Mouse (Mus musculus) liver, postnatal 0 days (tissue): ENCODE measurements around the gene Fa2h.

Experiments used
- CTCF ChIP-seq: sonication (generic); IDR thresholded peaks from 2 replicates; pipeline ENCODE4 v1.5.1; 2016; ENCODE audit warnings: antibody characterized with exemption, low read depth
- EP300 ChIP-seq: IDR thresholded peaks from 2 replicates; pipeline ENCODE4 v1.6.1; 2016; ENCODE audit warnings: antibody characterized with exemption, low read depth, mild to moderate bottlenecking

GRCm38 (mm10) chr8:111390837-111391236 is 2.8 kb downstream of the Fa2h start:
- TF ChIP-seq CTCF = no peak
- TF ChIP-seq EP300 = no peak
